Mouse (Mus musculus): ENCODE results near the gene Syne1.

The Syne1 gene

GRCm38 (mm10) chr10:5309398-5309797 lies 241.9 kb downstream of the Syne1 start:
- no peak for DNase-seq (ENCODE audit: low spot score in 2 of 2)

GRCm38 (mm10) chr10:5305555-5305954 lies 245.7 kb downstream of the Syne1 start:
- DNase-seq (ENCODE audit: low spot score in 2 of 2): no peak

- peak in 1 of 2 experiments; percentile 42 for DNase-seq (ENCODE audit: low spot score in 2 of 2)
Observed at GRCm38 (mm10) chr10:5295291-5295891, 255.9 kb downstream of the Syne1 start.

- no peak for DNase-seq (ENCODE audit: low spot score in 2 of 2)
Observed at GRCm38 (mm10) chr10:5289575-5289909, 261.7 kb downstream of the Syne1 start.

GRCm38 (mm10) chr10:5288716-5289574 lies 262.3 kb downstream of the Syne1 start:
- peak; percentile 49 to 59 for DNase-seq (ENCODE audit: low spot score in 2 of 2)

- DNase-seq (ENCODE audit: low spot score in 2 of 2): no peak
Observed at GRCm38 (mm10) chr10:5288262-5288661, 263.0 kb downstream of the Syne1 start.

- DNase-seq (ENCODE audit: low spot score in 2 of 2): no peak
Observed at GRCm38 (mm10) chr10:5275769-5276168, 275.5 kb downstream of the Syne1 start.

- no peak for DNase-seq (ENCODE audit: low spot score in 2 of 2)
Observed at GRCm38 (mm10) chr10:5270641-5271040, 280.6 kb downstream of the Syne1 start.

- peak; percentile 31 to 34 for DNase-seq (ENCODE audit: low spot score in 2 of 2)
Observed at GRCm38 (mm10) chr10:5264418-5264817, 286.9 kb downstream of the Syne1 start.

GRCm38 (mm10) chr10:5262636-5263035 lies 288.6 kb downstream of the Syne1 start:
- DNase-seq (ENCODE audit: low spot score in 2 of 2): no peak

- DNase-seq (ENCODE audit: low spot score in 2 of 2): no peak
Observed at GRCm38 (mm10) chr10:5256686-5257085, 294.6 kb downstream of the Syne1 start.

- no peak for DNase-seq (ENCODE audit: low spot score in 2 of 2)
Observed at GRCm38 (mm10) chr10:5253752-5254151, 297.5 kb downstream of the Syne1 start.

- no peak for DNase-seq (ENCODE audit: low spot score in 2 of 2)
Observed at GRCm38 (mm10) chr10:5250702-5251101, 300.6 kb downstream of the Syne1 start.

GRCm38 (mm10) chr10:5239680-5240079 lies 311.6 kb downstream of the Syne1 start:
- no peak for DNase-seq (ENCODE audit: low spot score in 2 of 2)

- no peak for DNase-seq (ENCODE audit: low spot score in 2 of 2)
Observed at GRCm38 (mm10) chr10:5236926-5237325, 314.4 kb downstream of the Syne1 start.

- no peak for DNase-seq (ENCODE audit: low spot score in 2 of 2)
Observed at GRCm38 (mm10) chr10:5236171-5236570, 315.1 kb downstream of the Syne1 start.

- DNase-seq (ENCODE audit: low spot score in 2 of 2): no peak
Observed at GRCm38 (mm10) chr10:5234721-5235501, 316.4 kb downstream of the Syne1 start.

GRCm38 (mm10) chr10:5229129-5229528 lies 322.2 kb downstream of the Syne1 start:
- DNase-seq (ENCODE audit: low spot score in 2 of 2): no peak

- no peak for DNase-seq (ENCODE audit: low spot score in 2 of 2)
Observed at GRCm38 (mm10) chr10:5227395-5228076, 323.7 kb downstream of the Syne1 start.

GRCm38 (mm10) chr10:5215943-5216342 lies 335.3 kb downstream of the Syne1 start:
- no peak for DNase-seq (ENCODE audit: low spot score in 2 of 2)

- DNase-seq (ENCODE audit: low spot score in 2 of 2): peak in 1 of 2 experiments; percentile 22
Observed at GRCm38 (mm10) chr10:5207905-5208641, 343.2 kb downstream of the Syne1 start.
